Mouse (Mus musculus) left cerebral cortex, postnatal 25 days (tissue): Measurements from ENCODE around the gene Prrt4. TPM values are rescaled to one million over a fixed set of nuclear protein-coding genes. Genes with fewer than 3 reads are reported as not detected.

Source experiments
- DNase-seq, 2 experiments: peaks; one replicate each; pipeline ENCODE4 v3.0.0; 2022; ENCODE audit warnings: low spot score in 2 of 2, mixed read lengths in 1 of 2
- intact Hi-C: fragments of 180-260 bp; cut with DNase I; formaldehyde crosslinking; loops from one replicate; pipeline ENCODE4 v1.15.1; 2025
- total RNA-seq, 2 experiments: library from RNA; stranded (reverse); gene quantifications; 2 replicates each; pipeline ENCODE4 v1.2.3; 2021

The Prrt4 gene
- total RNA-seq, 2 experiments from 2014 or later = 2.4 to 2.9 TPM

- intact Hi-C loops = no loop called here
- no peak for DNase-seq
Measured at GRCm38 (mm10) chr6:29200496-29200895, 21.1 kb upstream of the Prrt4 start.

GRCm38 (mm10) chr6:29199223-29199855 lies 20.0 kb upstream of the Prrt4 start:
- DNase-seq = no peak
- intact Hi-C loops = no loop called here

GRCm38 (mm10) chr6:29198309-29199222 lies 19.2 kb upstream of the Prrt4 start:
- intact Hi-C loops = loop anchor here (1.0 kb wide), 2 partner anchors 27 to 32 kb away; no protein-coding TSS in a partner anchor
- DNase-seq = peak; percentile 94 to 96

GRCm38 (mm10) chr6:29195846-29196698 lies 16.7 kb upstream of the Prrt4 start:
- intact Hi-C loops = no loop called here
- DNase-seq = no peak

- no peak for DNase-seq
- intact Hi-C loops = no loop called here
Measured at GRCm38 (mm10) chr6:29195146-29195545, 15.8 kb upstream of the Prrt4 start.

GRCm38 (mm10) chr6:29193961-29194750 lies 14.8 kb upstream of the Prrt4 start:
- no peak for DNase-seq
- intact Hi-C loops = no loop called here

- DNase-seq = no peak
- intact Hi-C loops = no loop called here
Measured at GRCm38 (mm10) chr6:29187936-29188335, 8.6 kb upstream of the Prrt4 start.

GRCm38 (mm10) chr6:29179843-29180242 lies 459 bp upstream of the Prrt4 start:
- peak; percentile 52 to 81 for DNase-seq
- intact Hi-C loops = no loop called here

GRCm38 (mm10) chr6:29177901-29178879 lies 1.2 kb downstream of the Prrt4 start:
- no peak for DNase-seq
- intact Hi-C loops = no loop called here

- intact Hi-C loops = no loop called here
- no peak for DNase-seq
Measured at GRCm38 (mm10) chr6:29175113-29175512, 4.3 kb downstream of the Prrt4 start.

- intact Hi-C loops = no loop called here
- DNase-seq = no peak
Measured at GRCm38 (mm10) chr6:29174368-29174767, 5.0 kb downstream of the Prrt4 start.

- peak; percentile 66 to 70 for DNase-seq
- intact Hi-C loops = loop anchor here (1.0 kb wide), 1 partner anchor 27 kb away; no protein-coding TSS in a partner anchor
Measured at GRCm38 (mm10) chr6:29170952-29171388, 8.4 kb downstream of the Prrt4 start.

GRCm38 (mm10) chr6:29170063-29170921 lies 9.1 kb downstream of the Prrt4 start:
- no peak for DNase-seq
- intact Hi-C loops = no loop called here

- no peak for DNase-seq
- intact Hi-C loops = loop anchor here (10.0 kb wide), 1 partner anchor 295 kb away; the partner anchor contains the start of gene Atp6v1f
Measured at GRCm38 (mm10) chr6:29169675-29170062, 9.7 kb downstream of the Prrt4 start.

GRCm38 (mm10) chr6:29168871-29169270 lies 10.5 kb downstream of the Prrt4 start:
- intact Hi-C loops = loop anchor here (10.0 kb wide), 1 partner anchor 296 kb away; the partner anchor contains the start of gene Atp6v1f
- DNase-seq = no peak

- intact Hi-C loops = loop anchor here (1.0 to 10.0 kb wide), 3 partner anchors 32 to 299 kb away; partner anchors contain the start of genes Atp6v1f and Fam71f2
- DNase-seq = peak; percentile 57 to 77
Measured at GRCm38 (mm10) chr6:29166196-29166595, 13.2 kb downstream of the Prrt4 start.
